Mouse (Mus musculus) layer of hippocampus, adult 2 months (tissue): ENCODE measurements at regions not wholly inside any gene's neighbourhood (a gene's known extent, or its start where the extent isn't known, plus 50 kb on each side); places are given as distances from the start of the nearest gene placed in this dataset.
"Not testable (repeated sequence)": the region's sequence is repeated elsewhere in the genome, so short reads cannot be mapped to it uniquely, and the experiment has no call there.

Experiments
- DNase-seq, 2 experiments: peaks; one replicate each; pipeline ENCODE4 v3.0.0; 2022; ENCODE audit warnings: low spot score in 2 of 2
- H3K27ac ChIP-seq: fragments of 200-600 bp; 2 replicates; pipeline ENCODE4 v1.8.1; 2022
- H3K4me3 ChIP-seq: fragments of 200-600 bp; 2 replicates; pipeline ENCODE4 v1.8.1; 2022; ENCODE audit warnings: mild to moderate bottlenecking
- CTCF ChIP-seq: fragments of 200-600 bp; conservative IDR thresholded peaks from 2 replicates; pipeline ENCODE4 v1.8.1; 2022; ENCODE audit warnings: antibody characterized with exemption, mild to moderate bottlenecking, moderate library complexity

GRCm38 (mm10) chr13:4858341-4858740 lies 249.4 kb upstream of the Akr1e1 start:
- no peak for TF ChIP-seq CTCF
- DNase-seq: no peak
- Histone ChIP-seq H3K4me3 (no peak overlapping the region), H3K27ac (no peak overlapping the region)

DNA sequence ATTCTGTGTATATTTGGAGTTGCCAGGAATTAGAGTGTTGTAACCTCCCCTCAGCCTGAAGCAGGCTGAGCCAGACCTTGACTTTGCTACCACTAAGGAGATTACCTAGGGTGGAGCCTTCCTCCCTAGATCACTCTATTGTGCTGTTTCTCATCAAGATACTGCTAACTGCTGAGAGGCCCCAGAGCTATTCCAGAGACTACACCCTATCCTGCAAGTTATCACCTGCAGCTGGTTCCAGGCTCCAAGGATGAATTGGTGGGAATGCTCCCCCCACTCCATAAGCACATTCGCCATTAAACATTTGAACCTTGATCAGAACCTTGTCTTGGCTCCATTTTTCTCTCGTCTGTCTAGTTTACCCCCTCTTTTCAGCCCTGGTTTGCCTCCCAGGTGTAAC lies 230.5 kb upstream of the Akr1e1 start:
- not testable (repeated sequence) for H3K4me3 ChIP-seq, DNase-seq, H3K27ac ChIP-seq

- DNase-seq: no peak
- Histone ChIP-seq H3K4me3 (no peak overlapping the region), H3K27ac (no peak overlapping the region)
- TF ChIP-seq CTCF: no peak
Observed at GRCm38 (mm10) chr13:4826756-4827155, 217.8 kb upstream of the Akr1e1 start.

GRCm38 (mm10) chr13:4825749-4826148 lies 216.8 kb upstream of the Akr1e1 start:
- DNase-seq, H3K27ac ChIP-seq, H3K4me3 ChIP-seq: not testable (repeated sequence)

DNA sequence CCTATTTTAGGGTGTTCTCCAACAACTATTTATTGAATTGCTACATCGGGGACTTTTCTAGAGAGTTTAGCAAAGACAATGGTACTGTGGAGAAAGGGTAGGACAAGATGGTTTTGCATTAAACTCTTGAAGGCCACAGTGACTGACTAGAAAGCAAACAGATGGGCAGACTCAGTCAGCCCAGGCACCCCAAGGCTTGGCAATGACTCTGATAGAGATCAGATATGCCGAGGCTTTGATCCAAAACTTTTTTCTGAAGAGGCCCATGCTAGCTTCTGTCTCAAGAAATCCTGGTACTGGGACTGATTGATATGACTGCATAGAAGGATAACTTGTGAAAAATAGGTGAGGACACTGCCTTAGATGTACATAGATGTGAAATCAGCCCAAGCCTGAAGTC lies 197.9 kb upstream of the Akr1e1 start:
- no peak for DNase-seq
- no peak overlapping the region for H3K27ac ChIP-seq
- no peak for TF ChIP-seq CTCF
- H3K4me3 ChIP-seq: no peak overlapping the region

DNA sequence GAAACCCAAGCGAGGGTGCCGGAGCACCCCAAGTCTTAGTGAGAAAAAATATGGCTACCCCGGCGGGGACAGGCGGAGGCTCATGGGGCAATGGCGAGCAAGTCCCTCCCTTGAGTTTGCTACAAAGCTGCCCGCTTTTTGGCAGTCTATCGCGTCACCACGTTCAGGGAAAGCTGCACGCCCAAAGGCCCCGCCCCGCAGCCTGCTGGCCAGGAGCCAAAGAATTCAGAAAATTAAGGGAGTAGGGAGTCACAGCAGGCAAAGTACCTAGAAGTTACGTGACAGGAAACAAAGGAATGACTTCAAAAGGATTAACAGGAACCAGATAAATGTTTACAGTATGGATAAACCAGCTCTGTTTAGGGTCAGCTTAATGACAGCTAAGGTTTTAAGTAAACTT lies 191.7 kb upstream of the Akr1e1 start:
- no peak overlapping the region for H3K27ac ChIP-seq
- TF ChIP-seq CTCF: no peak
- H3K4me3 ChIP-seq: no peak overlapping the region
- DNase-seq: no peak

DNA sequence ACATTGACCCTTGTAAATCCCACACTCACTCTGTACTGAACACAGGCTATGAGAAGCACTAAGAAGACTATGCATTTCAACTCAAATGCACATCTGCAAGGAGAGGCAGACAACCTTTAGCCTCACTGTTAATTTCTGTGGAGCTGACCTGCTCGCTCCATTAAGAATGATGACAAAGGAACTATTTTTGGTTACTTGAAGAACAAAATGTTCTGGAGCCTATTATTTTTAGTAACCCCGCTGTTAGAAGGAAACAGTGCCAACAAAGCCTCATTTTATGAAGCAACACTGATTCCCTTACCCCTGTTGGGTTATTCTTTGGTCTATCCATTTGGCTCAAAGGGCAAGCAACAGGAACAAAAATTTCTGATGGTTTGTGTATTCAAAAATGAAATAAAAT lies 182.2 kb upstream of the Akr1e1 start:
- no peak overlapping the region for H3K4me3 ChIP-seq
- no peak for TF ChIP-seq CTCF

DNA sequence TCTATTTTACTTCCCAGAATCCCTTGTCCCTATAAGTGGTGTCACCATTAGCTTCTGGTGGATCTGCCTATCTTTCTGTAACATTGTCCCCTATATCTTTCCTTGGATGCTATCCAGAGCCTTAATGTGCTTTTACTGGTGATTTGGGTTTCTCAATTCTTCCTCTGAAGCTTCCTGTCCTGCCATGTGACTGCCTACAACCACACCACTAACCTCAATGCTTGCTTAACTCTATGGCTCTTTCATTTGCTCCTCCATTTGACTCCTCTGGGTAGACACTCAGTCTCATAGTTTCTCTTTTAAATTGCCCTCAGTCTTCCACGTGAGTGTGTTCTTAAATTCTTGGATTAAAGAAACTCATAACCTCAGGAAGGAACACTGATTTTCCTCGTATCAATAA lies 181.4 kb upstream of the Akr1e1 start:
- no peak overlapping the region for H3K27ac ChIP-seq
- no peak overlapping the region for H3K4me3 ChIP-seq
- DNase-seq: no peak
- TF ChIP-seq CTCF: no peak

More for the DNA sequence above, 182.2 kb upstream of the Akr1e1 start:
- DNase-seq: no peak
- H3K27ac ChIP-seq: no peak overlapping the region

DNA sequence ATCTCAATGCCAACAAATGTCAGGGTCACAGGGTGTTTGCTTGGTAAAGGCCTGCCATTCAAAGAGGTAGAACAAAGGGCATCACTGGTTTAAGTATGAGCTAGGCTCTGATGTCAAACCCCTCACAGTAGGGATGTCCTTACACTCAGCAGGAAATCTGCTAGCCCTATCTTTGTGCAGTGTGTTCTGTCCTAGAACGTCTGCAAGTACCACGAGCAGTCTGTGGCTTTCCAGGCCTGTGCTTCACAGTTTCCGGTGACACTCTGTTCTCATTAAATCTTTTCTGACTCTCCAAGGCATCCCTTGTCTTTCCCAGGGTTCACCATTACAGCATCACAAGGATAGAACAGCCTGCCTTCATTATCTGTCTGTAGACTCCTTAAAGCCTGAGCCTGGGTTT lies 174.3 kb upstream of the Akr1e1 start:
- no peak for TF ChIP-seq CTCF
- DNase-seq: no peak
- Histone ChIP-seq H3K4me3 (no peak overlapping the region), H3K27ac (no peak overlapping the region)

DNA sequence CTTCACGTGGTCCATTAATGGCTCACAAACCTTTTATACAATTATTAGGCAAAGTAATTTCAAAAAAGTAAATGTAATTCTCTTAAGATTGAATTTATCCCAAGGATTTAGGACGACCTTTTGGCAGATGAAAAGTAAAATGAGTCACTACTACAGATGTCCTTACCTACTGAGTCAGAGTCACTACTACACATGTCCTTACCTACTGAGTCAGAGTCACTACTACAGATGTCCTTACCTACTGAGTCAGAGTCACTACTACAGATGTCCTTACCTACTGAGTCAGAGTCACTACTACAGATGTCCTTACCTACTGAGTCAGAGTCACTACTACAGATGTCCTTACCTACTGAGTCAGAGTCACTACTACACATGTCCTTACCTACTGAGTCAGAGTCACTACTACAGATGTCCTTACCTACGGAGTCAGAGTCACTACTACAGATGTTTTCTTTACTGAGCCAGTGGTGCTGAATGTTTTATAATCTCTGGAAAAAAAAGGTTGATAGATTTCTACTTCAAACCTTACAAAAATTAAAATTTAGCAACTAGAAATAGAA lies 169.4 kb upstream of the Akr1e1 start:
- not testable (repeated sequence) for DNase-seq, H3K4me3 ChIP-seq, H3K27ac ChIP-seq

- Histone ChIP-seq H3K4me3 (no peak overlapping the region), H3K27ac (no peak overlapping the region)
- peak; percentile 79 for TF ChIP-seq CTCF
- peak; percentile 19 to 52 for DNase-seq
Observed at GRCm38 (mm10) chr13:4776855-4777254, 167.9 kb upstream of the Akr1e1 start.

GRCm38 (mm10) chr13:4772324-4772723 lies 163.3 kb upstream of the Akr1e1 start:
- Histone ChIP-seq H3K4me3 (no peak overlapping the region), H3K27ac (peak overlapping the region; percentile 37; the same call in 1 of the 2 replicates)
- no peak for DNase-seq
- no peak for TF ChIP-seq CTCF

DNA sequence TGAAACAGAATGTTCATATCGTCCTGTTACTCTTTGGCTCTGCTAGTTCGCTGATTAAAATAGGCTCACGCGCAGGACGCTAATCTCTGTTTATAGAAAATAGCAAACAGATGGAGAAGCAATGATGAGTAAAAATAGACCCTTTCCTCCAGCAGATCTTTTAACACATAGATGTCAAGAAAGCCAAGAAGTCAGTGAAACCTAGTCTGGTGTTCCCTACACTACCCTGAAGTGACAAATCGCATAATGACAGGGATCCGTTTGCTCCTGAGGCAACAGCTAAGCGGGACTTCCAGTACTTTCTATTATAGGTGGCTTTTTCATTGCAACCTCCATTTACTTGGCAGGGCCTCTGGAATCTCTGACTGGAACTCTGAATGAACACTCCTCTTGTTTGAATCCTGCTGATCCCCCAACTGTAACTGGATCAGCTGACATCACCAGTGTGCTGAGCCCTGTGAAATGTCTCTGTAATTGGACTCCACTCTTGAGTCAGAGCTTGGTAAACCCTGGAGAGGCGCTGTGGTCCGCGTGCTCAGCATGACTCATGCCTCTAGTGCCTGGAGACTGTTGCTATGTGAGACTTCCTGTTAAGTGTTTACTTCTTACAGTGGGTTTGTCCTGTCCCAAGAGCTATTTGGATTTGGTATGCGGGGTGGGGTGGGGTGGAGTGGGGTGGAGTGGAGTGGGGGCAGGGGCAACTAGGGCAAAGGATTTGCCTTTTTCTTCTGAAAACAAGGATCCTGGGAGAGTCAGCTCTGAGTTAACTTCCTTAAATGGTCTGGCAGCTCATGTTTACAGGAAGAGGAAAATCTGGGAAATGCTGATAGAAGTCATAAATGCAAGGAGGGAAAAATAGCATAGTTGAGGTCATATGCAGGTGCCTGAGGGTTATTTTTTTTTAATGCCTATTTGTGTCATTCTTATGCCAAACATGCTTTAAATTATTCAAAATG lies 162.4 kb upstream of the Akr1e1 start:
- peak; percentile 58 to 63 for DNase-seq
- H3K4me3 ChIP-seq: peak overlapping the region; percentile 43
- peak; percentile 62 for TF ChIP-seq CTCF
- peak overlapping the region; percentile 83 for H3K27ac ChIP-seq

DNA sequence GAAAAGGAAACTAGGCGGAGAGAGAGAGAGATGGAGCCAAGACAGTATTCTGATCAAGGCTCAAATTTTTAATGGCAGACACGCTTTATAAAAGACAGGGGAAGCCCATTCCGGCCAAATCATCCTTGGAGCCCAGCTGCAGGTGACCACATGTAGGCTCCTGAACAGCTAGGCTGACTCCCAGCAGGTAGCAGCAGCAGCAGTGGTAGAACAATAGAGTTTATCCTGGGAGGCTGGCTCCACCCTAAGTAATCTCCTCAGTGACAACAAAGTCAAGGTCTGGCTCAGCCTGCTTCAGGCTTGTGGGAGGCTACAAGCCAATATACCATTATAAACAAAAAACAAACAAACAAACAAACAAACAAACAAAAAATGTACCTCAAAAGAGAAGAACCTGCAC lies 151.0 kb upstream of the Akr1e1 start:
- no peak for TF ChIP-seq CTCF
- Histone ChIP-seq H3K27ac (no peak overlapping the region), H3K4me3 (no peak overlapping the region)
- DNase-seq: no peak
